Mouse (Mus musculus) colon, adult 2 months (tissue): ENCODE results near the gene Ctf2. TPM values are rescaled to one million over a fixed set of nuclear protein-coding genes. Genes with fewer than 3 reads are reported as not detected.

Source experiments
- polyA plus RNA-seq: library from polyadenylated mRNA; depleted of rRNA; stranded (reverse); fragments of >200 nt; gene quantifications from 2 replicates; pipeline ENCODE4 v1.2.3, GENCODE M21; 2012; rRNA removed

Gene Ctf2
- not detected in 2 replicates for polyA plus RNA-seq

GRCm38 (mm10) chr7:127732066-127732465 is at the start of gene Ctf2:
Ctf2 (minus strand) TSS chr7:127732166.

GRCm38 (mm10) chr7:127776426-127776825 is 44.5 kb upstream of the Ctf2 start, which contains the start of gene Setd1a:
Setd1a (plus strand) TSS chr7:127776670.

GRCm38 (mm10) chr7:127769651-127770038 is 37.7 kb upstream of the Ctf2 start, which contains the start of gene Orai3:
Orai3 (plus strand) TSS chr7:127769815.

GRCm38 (mm10) chr7:127744366-127745045 is 12.5 kb upstream of the Ctf2 start, which contains the start of gene Fbxl19:
Fbxl19 (plus strand) TSS chr7:127744543.

GRCm38 (mm10) chr7:127712461-127713385 is 19.2 kb downstream of the Ctf2 start, which contains the start of gene Ctf1:
Ctf1 (plus strand) TSS chr7:127712736.

GRCm38 (mm10) chr7:127708207-127709078 is 23.5 kb downstream of the Ctf2 start, which contains the start of gene Bcl7c:
Bcl7c (minus strand) TSS chr7:127708933.

Other genes with a start within 250 kb of the Ctf2 start
- gene Srcap, start 220.2 kb downstream of the Ctf2 start, polyA plus RNA-seq = 19.2 TPM in 2 replicates
- gene Gm42715, start 212.6 kb downstream of the Ctf2 start, polyA plus RNA-seq = 9.9 and 12.4 TPM in 2 replicates
- gene Tmem265, start 170.8 kb downstream of the Ctf2 start, polyA plus RNA-seq = 0.83 and 2.6 TPM in 2 replicates
- gene Phkg2, start 158.8 kb downstream of the Ctf2 start, polyA plus RNA-seq = 55.0 and 55.1 TPM in 2 replicates
- gene Ccdc189, start 143.6 kb downstream of the Ctf2 start, polyA plus RNA-seq = 3.1 and 3.2 TPM in 2 replicates
- 24.1 and 24.4 TPM in 2 replicates for gene Rnf40, start 143.4 kb downstream of the Ctf2 start, polyA plus RNA-seq
- 8.3 and 8.5 TPM in 2 replicates for gene Zfp629, start 116.4 kb downstream of the Ctf2 start, polyA plus RNA-seq
- 30.5 and 30.6 TPM in 2 replicates for gene Bcl7c, start 23.2 kb downstream of the Ctf2 start, polyA plus RNA-seq
- gene Ctf1, start 19.4 kb downstream of the Ctf2 start, polyA plus RNA-seq = 17.1 and 23.7 TPM in 2 replicates
- gene Fbxl19, start 12.4 kb upstream of the Ctf2 start, polyA plus RNA-seq = 47.9 and 56.8 TPM in 2 replicates
- gene Orai3, start 37.6 kb upstream of the Ctf2 start, polyA plus RNA-seq = 35.4 and 46.9 TPM in 2 replicates
- 8.2 and 9.2 TPM in 2 replicates for gene Setd1a, start 44.5 kb upstream of the Ctf2 start, polyA plus RNA-seq
- gene Gm49388, start 53.4 kb upstream of the Ctf2 start, polyA plus RNA-seq = 0.86 TPM in 1 of 2 replicates, not detected in the other
- gene Hsd3b7, start 68.4 kb upstream of the Ctf2 start, polyA plus RNA-seq = 64.8 and 84.2 TPM in 2 replicates
- 61.1 and 76.4 TPM in 2 replicates for gene Stx4a, start 92.1 kb upstream of the Ctf2 start, polyA plus RNA-seq
- 3.9 and 4.8 TPM in 2 replicates for gene Stx1b, start 92.4 kb upstream of the Ctf2 start, polyA plus RNA-seq
- gene Zfp646, start 144.1 kb upstream of the Ctf2 start, polyA plus RNA-seq = 20.2 and 20.8 TPM in 2 replicates
- 6.5 and 7.7 TPM in 2 replicates for gene Zfp668, start 144.7 kb upstream of the Ctf2 start, polyA plus RNA-seq
- gene Prss53, start 158.8 kb upstream of the Ctf2 start, polyA plus RNA-seq = 5.0 and 5.2 TPM in 2 replicates
- gene Gm21974, start 163.3 kb upstream of the Ctf2 start, polyA plus RNA-seq = not detected in 2 replicates
- 136 and 159 TPM in 2 replicates for gene Vkorc1, start 163.5 kb upstream of the Ctf2 start, polyA plus RNA-seq
- 74.3 and 95.0 TPM in 2 replicates for gene Bckdk, start 171.9 kb upstream of the Ctf2 start, polyA plus RNA-seq
- gene Kat8, start 180.3 kb upstream of the Ctf2 start, polyA plus RNA-seq = 9.7 and 12.9 TPM in 2 replicates
- gene Prss8, start 197.9 kb upstream of the Ctf2 start, polyA plus RNA-seq = 119 and 136 TPM in 2 replicates
- 7.5 and 10.7 TPM in 2 replicates for gene Prss36, start 214.6 kb upstream of the Ctf2 start, polyA plus RNA-seq
- 156 and 158 TPM in 2 replicates for gene Fus, start 235.3 kb upstream of the Ctf2 start, polyA plus RNA-seq